Mouse (Mus musculus) embryonic facial prominence, embryonic 15.5 days (tissue): Measurements from ENCODE around the gene Mapk8ip1. TPM values are rescaled to one million over a fixed set of nuclear protein-coding genes. Genes with fewer than 3 reads are reported as not detected.

ENCODE experiments used
- ATAC-seq: fragments of 200-750 bp; cut with Nextera tagmentation; 2 replicates; pipeline ENCODE4 v1.8.0; 2017; ENCODE audit warnings: low read depth, moderate TSS enrichment; ENCODE audit not compliant: insufficient number of reproducible peaks, low FRiP score, low TSS enrichment
- H3K27ac ChIP-seq: fragments of 300-500 bp; sonication (generic); replicated peaks from 2 replicates; pipeline ENCODE4 v1.5.1; 2015; ENCODE audit warnings: mild to moderate bottlenecking, inconsistent platforms
- H3K27me3 ChIP-seq: fragments of 300-500 bp; sonication (generic); 2 replicates; pipeline ENCODE4 v1.6.1; 2015; ENCODE audit warnings: inconsistent platforms
- H3K36me3 ChIP-seq: fragments of 300-500 bp; sonication (generic); 2 replicates; pipeline ENCODE4 v1.6.1; 2015; ENCODE audit warnings: mild to moderate bottlenecking, inconsistent platforms
- H3K4me1 ChIP-seq: fragments of 300-500 bp; sonication (generic); 2 replicates; pipeline ENCODE4 v1.6.1; 2015; ENCODE audit warnings: inconsistent platforms
- H3K4me2 ChIP-seq: fragments of 300-500 bp; sonication (generic); replicated peaks from 2 replicates; pipeline ENCODE4 v1.6.1; 2015; ENCODE audit warnings: mild to moderate bottlenecking, inconsistent platforms
- H3K4me3 ChIP-seq: fragments of 300-500 bp; sonication (generic); replicated peaks from 2 replicates; pipeline ENCODE4 v1.5.1; 2015; ENCODE audit warnings: mild to moderate bottlenecking, inconsistent platforms
- H3K9ac ChIP-seq: fragments of 300-500 bp; sonication (generic); 2 replicates; pipeline ENCODE4 v1.6.1; 2015; ENCODE audit warnings: inconsistent platforms
- H3K9me3 ChIP-seq: fragments of 300-500 bp; sonication (generic); replicated peaks from 2 replicates; pipeline ENCODE4 v1.6.1; 2016; ENCODE audit warnings: inconsistent platforms
- WGBS: fragments of 180-500 bp; shearing (Covaris S2); methylation state at CpG from one replicate; pipeline ENCODE4 v1.1.7; 2015; 5-methylcytosine and 5-hydroxymethylcytosine counted together
- microRNA-seq: library from miRNA; unstranded; fragments of <30 nt; microRNA quantifications from one replicate; pipeline ENCODE4, GENCODE M21; 2016; ENCODE audit warnings: borderline number of aligned reads
- polyA plus RNA-seq: library from polyadenylated mRNA; unstranded; fragments of >200 nt; fragmentation: Nextera tagmentation; extraction: Ambion mirVana; gene quantifications from 2 replicates; pipeline ENCODE4 v1.2.1, GENCODE M21; 2015

Mapk8ip1 gene
- polyA plus RNA-seq, 1 experiment from 2014 or later, result 34.0 TPM

- ATAC-seq, result no peak
- Histone ChIP-seq H3K4me3 (no peak overlapping the region), H3K4me2 (no peak overlapping the region), H3K27ac (no peak overlapping the region), H3K9me3 (no peaks in the 10 kb centered on the region), H3K27me3 (no peaks in the 10 kb centered on the region), H3K4me1 (no peaks in the 10 kb centered on the region), H3K36me3 (peaks cover 68% of the 10 kb centered on the region), H3K9ac (no peak overlapping the region)
- WGBS, result 66% methylated on average over 5 of the region's 5 CpGs
Observed at GRCm38 (mm10) chr2:92350686-92351085, 50.4 kb downstream of the Mapk8ip1 start.

DNA sequence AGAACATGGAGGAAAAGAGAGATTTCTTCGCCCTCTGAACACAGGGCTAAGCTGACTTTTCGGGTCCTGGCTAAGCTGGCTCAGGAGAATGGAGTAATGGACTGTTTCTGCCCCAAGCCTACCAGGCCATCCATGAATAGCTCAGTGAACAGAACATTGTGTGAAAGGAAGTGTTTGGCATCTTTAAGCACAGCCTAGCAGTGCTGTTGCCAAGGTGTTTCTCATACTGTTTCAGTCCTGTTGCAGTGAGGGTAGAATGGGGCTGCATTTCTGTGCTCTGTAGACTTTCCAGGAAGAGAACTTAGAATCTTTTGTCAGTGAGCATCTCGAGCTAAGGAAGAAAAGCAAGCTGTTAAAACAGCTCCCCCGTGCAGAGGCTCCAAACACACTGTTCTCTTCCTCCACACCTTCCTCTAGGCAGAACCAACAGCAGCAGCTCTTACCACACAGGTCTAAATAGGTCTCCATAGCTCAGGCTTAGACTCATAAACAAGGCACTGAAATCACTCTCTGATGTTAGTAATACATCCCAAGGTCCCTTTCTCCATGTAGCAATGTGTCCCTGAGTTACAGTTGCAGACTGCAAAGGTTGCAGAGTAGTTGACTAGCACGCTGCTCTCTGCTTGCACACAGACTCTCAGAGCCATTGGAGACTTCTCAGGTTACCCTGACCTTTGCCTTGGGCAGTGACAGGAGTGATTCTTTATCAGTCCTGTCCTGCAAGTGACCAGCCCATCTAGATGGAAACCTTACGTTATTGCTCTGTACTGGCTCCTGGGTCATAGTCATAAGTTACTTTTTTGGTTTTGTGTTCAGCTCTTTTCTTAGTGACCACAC, 51.3 kb downstream of the Mapk8ip1 start:
- Histone ChIP-seq H3K27ac (no peak overlapping the region), H3K9ac (no peak overlapping the region), H3K9me3 (no peaks in the 10 kb centered on the region), H3K27me3 (no peaks in the 10 kb centered on the region), H3K4me2 (no peak overlapping the region), H3K36me3 (peaks cover 75% of the 10 kb centered on the region), H3K4me1 (no peaks in the 10 kb centered on the region), H3K4me3 (no peak overlapping the region)
- no peak for ATAC-seq
- WGBS, result 59% methylated on average over 6 of the region's 6 CpGs

- no peak for ATAC-seq
- H3K4me1 ChIP-seq, result no peaks in the 10 kb centered on the region
- no peak overlapping the region for H3K4me3 ChIP-seq
- no peaks in the 10 kb centered on the region for H3K27me3 ChIP-seq
- no peak overlapping the region for H3K27ac ChIP-seq
- H3K36me3 ChIP-seq, result peaks cover 63% of the 10 kb centered on the region
- H3K9ac ChIP-seq, result no peak overlapping the region
- no peak overlapping the region for H3K4me2 ChIP-seq
- no peaks in the 10 kb centered on the region for H3K9me3 ChIP-seq
- 86% methylated on average over 2 of the region's 2 CpGs for WGBS
Observed at GRCm38 (mm10) chr2:92347191-92347590, 53.9 kb downstream of the Mapk8ip1 start.

GRCm38 (mm10) chr2:92342418-92342817, 58.6 kb downstream of the Mapk8ip1 start:
- ATAC-seq, result no peak
- H3K36me3 ChIP-seq, result peaks cover 44% of the 10 kb centered on the region
- H3K4me2 ChIP-seq, result no peak overlapping the region
- no peaks in the 10 kb centered on the region for H3K27me3 ChIP-seq
- no peaks in the 10 kb centered on the region for H3K9me3 ChIP-seq
- no peak overlapping the region for H3K27ac ChIP-seq
- no peak overlapping the region for H3K4me3 ChIP-seq
- H3K4me1 ChIP-seq, result no peaks in the 10 kb centered on the region
- no peak overlapping the region for H3K9ac ChIP-seq

Small RNA genes lying within 50 kb of the gene (microRNA-seq; reads per million reads assigned to microRNA genes)
- not detected for gene Mir7000

Other genes starting within 250 kb of the Mapk8ip1 start
- 27.8 and 28.8 TPM in 2 replicates for gene Pex16, start 26.6 kb downstream of the Mapk8ip1 start, polyA plus RNA-seq
- 22.5 and 23.6 TPM in 2 replicates for gene Large2, start 26.4 kb downstream of the Mapk8ip1 start, polyA plus RNA-seq
- 3.4 and 6.3 TPM in 2 replicates for gene 1700029I15Rik, start 18.7 kb downstream of the Mapk8ip1 start, polyA plus RNA-seq
- gene Cry2, start 32.8 kb upstream of the Mapk8ip1 start, polyA plus RNA-seq, result 30.6 and 33.9 TPM in 2 replicates
- gene Slc35c1, start 59.3 kb upstream of the Mapk8ip1 start, polyA plus RNA-seq, result 14.5 and 18.4 TPM in 2 replicates
- 10.1 and 11.3 TPM in 2 replicates for gene Chst1, start 198.4 kb upstream of the Mapk8ip1 start, polyA plus RNA-seq